Mouse (Mus musculus): ENCODE measurements at regions not wholly inside any gene's neighbourhood (a gene's known extent, or its start where the extent isn't known, plus 50 kb on each side); places are given as distances from the start of the nearest gene placed in this dataset.

DNA sequence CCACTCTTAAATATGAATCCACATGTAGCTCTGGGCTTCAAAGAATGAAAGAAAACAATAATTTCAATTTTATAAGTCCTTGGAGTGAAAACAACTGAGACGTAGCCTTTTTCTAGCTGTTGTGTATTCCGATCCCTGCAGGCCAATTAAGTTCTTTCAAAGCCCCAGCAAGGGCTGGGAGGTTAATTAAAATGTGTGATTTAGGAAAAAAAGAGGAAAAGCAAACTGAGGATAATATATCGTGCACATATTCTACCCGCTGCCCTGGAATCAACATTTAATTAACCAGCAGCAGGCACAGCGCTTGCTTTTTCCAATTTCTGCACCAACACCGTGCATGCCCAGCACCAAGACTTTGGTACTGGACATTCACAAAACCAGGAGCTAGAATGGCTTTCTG lies 167.0 kb downstream of the Nectin3 start:
- no peak for DNase-seq

DNA sequence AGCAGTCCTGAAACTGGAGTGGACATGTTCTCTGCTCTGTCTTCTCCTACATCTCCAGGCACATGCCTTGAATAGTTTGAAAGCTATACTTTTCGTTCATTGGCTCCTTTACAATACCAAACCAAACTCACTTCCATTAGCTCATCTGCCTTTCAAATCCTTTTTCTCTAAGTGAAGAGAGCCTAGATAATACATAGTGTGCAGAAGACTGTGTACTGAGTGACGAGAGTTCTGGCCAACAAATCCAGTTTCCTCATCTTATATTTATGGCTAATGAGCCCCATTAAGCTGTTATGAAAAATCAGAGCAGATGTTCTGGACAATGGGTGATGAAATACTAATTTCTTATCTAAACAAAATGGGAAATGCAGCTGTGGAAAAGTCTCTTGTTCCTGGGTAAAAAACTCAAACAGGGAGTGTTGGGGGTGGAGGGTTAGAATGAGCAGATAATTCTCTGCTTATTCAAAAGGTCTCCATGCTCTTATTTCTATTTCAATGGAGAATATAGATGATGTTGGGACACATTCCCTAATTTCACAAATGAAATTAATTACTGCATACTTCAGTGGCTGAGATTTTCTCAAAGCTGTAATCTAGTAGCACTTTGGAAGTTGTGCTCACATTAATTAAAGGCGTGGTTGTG lies 144.3 kb upstream of the Gm4737 start:
- DNase-seq: no peak

DNA sequence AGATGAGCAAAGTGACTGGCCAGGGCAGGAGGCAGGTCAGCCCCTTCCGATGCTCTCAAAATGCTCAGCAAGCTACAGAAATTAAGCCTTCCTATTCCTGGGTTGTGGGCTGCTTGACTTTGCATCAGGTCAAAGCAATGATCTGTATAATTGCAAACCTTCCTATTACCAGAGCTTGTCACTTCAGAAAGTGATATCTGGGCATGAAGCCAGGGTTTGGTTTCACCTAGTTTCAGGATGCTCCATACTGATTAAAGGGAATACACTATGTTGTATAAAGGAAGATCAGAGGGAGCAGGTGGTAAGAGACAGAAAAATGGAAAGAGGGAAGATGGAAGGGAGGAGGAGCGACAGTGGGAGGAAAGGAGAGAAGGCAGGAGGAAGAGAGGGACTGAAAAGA lies 142.3 kb upstream of the Gm4737 start:
- DNase-seq: no peak

DNA sequence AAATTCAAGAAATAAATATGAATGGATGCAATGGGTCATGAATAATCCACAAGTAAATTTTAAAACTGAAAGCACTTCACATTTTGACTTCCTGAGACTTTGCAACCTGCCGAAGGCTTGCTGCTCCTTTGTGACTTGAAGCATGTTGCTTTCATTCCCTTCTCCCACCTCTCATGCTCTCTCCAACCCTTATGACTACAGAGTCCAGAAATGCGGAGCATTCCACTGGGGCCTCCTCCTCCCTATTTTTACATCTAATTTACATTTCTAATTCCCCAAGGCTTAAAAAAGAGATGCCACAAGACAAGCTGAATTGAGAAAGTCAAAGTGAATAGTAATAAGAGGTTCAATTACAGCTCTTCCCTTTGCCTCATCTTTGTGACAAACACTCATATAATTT lies 141.5 kb upstream of the Gm4737 start:
- no peak for DNase-seq

DNA sequence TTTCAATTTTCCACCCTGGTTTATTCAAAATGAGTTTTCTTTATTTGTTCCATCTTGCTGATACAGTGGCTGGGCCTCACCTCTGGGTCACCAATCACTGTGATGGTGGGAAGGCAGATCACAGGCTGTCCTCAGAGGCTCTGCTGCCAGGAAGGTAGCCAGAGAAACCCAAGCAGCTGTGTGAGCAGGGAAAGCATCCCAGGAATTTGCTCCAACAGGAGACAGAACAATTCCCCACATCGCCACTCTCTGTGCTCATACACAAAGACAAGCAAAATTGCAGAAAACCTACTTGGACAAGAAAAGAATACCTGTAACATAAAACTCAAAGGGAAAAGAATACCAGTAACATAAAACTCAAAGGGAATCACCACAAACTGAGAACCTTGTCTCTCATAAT lies 139.0 kb upstream of the Gm4737 start:
- DNase-seq: no peak

DNA sequence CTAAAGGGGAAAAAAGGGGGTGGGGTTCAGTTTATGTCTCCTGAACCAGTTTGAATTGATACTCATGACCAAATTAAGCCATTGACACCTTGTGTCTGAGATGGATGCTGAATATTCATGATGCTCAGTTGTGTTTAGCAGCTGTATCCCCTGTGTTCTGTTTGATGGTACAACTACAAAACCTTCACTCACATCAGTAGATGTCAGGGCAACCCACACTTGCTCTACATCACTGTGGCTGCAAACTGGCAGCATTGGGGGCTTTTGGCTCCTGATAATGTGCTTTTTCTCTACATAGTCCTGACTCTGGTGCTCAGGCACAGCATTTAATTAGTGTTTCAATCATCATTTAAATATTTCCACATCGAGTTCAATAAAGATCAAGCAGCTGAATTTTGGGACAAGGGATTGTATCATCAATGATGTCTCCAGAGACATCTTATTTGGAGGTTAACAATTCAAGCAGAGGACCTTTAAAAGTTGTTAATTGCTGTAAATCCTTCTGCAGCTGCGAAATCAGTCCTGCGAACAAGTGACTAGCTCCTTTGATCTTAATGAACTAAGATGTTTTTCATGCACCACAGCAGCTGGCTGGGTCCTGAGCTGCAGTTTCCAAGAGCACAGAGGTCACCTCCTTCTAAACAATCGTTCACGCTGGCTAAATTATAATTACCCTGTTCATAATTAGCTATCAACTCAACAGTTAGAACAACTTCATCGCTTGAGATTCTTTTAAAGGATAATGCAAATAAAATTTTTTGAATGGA lies 136.4 kb upstream of the Gm4737 start:
- DNase-seq: no peak

DNA sequence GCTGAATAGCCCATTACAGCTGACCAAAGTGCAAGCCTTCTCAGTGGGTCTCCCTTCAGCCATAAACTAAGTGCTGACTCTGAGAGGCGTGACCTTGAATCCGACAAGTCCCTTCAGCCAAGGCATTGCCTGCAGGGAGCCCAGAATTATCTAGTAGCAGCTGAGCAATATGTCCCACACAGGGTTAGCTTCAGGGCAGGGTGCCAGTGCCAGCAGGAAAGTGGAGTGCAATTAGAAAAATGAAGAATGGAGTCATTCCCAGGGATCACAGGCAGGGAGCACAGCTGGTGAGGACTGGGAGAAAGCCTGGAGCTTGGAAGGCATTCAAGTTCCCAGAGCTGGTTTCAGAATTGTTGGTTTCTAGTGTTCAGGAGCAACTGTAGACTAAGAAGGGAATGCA lies 135.3 kb upstream of the Gm4737 start:
- DNase-seq: peak; percentile 46

DNA sequence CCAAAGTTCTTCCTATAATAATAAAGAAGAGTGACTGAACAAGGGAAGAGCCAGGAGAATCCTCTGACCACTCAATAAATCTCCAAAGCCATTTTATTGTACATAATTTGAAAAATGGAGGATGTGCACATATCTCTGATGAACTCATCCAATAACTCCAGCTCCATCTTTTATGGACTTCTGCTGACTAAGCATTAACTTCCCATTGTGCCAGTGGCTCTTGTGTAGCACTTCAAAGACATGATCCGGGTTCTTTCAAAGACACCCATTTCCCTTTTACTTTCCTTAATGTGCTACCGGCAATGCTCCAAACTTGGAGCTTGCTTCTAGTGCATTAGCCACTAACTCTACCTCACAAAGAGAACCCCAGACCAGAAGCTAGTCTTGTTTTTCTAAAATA lies 112.7 kb upstream of the Gm4737 start:
- DNase-seq: no peak

DNA sequence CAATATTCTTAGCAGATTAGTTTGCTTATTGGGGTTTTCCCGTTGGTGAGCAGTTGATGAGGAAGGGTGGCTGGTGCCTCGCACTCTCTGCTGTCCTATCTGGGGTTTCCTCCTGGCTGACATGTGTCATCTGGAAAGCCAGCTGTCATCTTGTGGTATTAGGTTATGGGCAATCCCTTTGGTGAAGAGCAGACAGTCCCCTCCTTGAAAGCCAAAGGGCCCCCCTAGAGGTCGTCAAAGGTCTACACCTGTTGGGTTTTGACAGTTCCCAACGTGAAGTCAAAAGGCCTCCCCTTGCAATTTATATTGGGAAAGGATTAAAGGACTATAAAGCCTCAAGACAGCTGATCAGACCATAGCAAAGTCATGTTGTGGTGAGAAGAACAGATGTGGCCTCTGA lies 96.8 kb upstream of the Gm4737 start:
- DNase-seq: no peak

DNA sequence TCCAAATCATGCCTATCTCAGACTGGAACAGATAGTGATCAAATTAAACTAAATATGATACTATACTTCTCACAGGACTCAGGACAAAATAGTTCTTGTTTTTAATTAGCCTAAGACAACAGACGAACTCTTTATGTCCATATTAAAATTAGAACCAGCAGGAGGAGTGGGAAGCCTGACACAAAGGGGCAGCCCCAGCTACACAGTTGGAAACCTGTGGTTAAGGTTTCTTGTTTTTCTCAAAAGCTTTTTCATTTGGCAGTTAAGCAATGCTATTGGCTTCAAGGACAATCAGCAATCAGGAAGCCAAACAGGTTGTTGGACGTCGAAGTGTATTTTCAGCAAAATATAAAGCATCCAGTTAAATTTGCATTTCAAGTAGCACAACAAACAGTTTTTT lies 96.1 kb upstream of the Gm4737 start:
- DNase-seq: no peak

DNA sequence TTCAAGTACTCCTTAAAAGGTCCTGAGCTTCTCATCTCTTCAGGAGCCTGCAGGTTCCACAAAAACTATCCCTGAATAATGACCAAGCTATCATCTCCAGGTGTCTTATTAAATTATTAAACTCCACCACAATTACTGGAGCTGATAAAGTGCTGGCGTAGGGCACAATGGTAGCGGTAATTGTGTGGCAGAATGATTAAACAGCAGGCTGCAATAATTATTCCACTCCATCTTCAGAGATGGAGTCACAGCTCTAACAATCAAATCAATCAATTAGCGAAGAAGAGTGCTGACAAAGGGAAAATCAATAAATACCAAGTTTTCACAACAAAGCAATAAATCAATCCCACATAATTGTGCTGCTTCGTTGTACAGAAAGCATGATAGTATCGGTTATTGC lies 90.7 kb upstream of the Gm4737 start:
- DNase-seq: no peak

DNA sequence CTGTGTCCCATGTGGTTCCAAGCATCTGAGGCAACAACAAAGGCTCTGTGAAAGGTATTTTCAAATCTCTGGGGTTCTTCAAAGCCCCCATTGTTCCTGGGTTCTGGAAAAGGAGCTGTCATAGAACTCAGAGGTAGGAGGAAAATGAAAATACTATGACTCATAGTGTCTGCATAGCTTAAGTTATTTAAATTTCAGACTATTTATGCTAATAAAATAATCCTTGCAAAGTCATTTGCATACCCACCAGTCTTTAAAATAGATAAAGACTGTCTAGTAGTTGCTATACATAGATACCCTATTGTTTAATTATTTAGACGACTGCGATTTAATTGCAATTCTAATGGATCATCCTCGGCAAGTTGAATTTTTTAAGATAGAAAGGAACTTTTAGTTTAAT lies 73.9 kb upstream of the Gm4737 start:
- DNase-seq: no peak

DNA sequence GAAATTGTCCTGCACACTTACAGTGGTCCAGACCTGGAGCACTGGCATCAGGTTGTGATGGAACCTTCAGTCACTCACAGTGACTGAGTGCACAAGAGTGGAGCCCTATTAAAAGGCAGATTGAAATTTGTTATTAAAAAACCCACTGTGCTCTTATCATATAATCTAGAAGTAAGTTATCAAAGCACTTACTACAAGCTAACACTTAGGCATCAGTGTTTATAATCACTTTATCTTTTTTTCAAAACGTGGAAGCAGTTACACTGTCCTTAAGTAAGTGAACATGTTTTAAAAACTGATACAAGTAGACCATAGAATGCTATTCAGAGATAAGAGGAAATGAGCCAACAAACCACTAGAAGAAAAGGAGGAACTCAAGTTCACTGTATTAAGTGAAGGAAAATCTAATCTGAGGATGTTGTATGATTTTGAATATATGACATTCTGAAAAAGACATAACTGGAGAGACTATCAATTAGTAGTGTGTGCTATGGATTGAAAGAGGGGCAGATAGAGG lies 68.3 kb upstream of the Gm4737 start:
- no peak for DNase-seq

DNA sequence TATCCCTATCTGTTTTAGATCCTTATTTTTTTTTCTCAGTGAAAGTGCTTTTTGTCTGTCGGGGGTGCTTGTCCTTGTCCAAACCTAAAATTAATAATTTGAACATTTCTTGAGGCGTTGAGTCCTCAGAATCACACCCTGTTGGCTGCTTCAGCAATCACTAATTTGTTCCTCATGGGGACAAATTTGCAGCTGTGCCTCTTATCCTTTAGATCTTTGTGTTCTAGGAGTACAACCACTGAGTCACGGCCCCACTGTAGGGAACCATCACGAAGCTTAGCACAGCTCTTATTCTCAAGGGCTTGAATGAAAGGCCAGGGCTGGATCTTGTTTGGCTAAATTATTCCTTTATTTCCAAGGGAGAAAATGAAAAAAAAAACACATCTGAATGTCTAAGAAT lies 57.6 kb upstream of the Gm4737 start:
- DNase-seq: no peak

DNA sequence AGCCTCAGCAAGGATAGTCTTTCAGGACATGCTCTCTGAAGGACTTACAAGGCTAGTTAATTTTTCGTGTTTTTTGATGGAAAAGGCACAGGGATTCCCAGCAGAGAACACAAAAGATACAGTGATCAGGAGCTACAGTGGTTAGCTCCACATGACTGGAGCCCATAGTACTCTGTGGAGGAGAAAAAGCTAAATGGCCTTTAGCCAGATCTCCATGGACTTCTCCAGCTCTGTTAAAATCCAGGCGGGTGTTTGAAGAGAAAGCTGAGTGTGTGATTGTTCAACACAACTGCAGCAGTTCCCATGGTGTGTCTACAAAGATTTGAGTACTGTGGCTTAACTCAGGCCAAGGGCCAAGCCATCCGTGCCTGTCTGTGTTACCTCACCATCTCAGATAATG lies 57.0 kb upstream of the Gm4737 start:
- no peak for DNase-seq

DNA sequence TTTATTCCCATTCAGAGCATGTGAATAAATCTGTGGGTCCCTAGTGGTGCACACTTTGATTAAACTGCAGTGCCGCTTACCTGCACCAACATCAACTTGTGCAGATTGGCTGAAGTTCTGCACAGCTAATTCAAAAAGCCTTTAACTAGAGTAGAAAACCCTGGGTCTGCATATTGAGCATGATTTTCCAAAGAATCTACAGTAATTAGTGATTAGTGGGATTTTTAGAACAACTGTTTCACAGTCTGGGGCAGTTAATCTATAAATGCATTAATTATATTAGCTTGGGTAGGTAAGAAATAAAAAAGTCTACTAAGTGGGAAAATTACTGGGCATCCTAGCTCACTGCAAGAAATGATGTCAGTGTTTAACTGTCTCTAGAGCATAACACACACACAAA lies 50.2 kb upstream of the Gm4737 start:
- no peak for DNase-seq

Data from adrenal gland, postnatal 25 days (tissue).